Comparison of ENCODE assay signal across 8 mouse cellular contexts in genomic region chr15:78354958-78355357, GRCm38 (mm10). TPM values are rescaled to one million over a fixed set of nuclear protein-coding genes. Genes with fewer than 3 reads are reported as not detected.
DNase-seq lines count a peak whose midpoint lies in the region; ATAC-seq and TF ChIP-seq lines count a peak whose summit lies in the region.
"Had no signal": no experiment of that assay in that cellular context is flagged by ENCODE, and none has a peak within 500 bp of the region (broad histone marks: within the 10 kb centered on the region; RNA-seq: fewer than 3 reads in every experiment).

No protein-coding gene starts in this region.

- no peak overlapping the region for H3K4me3 ChIP-seq in kidney, embryonic 14.5 days (ENCODE audit: low read length)
- H3K4me3 ChIP-seq in E14TG2a.4 (replicated peaks; ENCODE audit: low read length): no peak overlapping the region

- no peak overlapping the region for H3K4me2 ChIP-seq in kidney, embryonic 14.5 days (replicated peaks; ENCODE audit: low read depth, low read length)

- 0% methylated on average over 1 of the region's 1 CpGs for WGBS in kidney, embryonic 14.5 days

- no peaks in the 10 kb centered on the region for H3K9me3 ChIP-seq in kidney, embryonic 14.5 days (ENCODE audit: control insufficient read depth, low read length)
- H3K9me3 ChIP-seq in E14TG2a.4 (ENCODE audit: low read length): no peaks in the 10 kb centered on the region

- ATAC-seq in kidney, embryonic 14.5 days (ENCODE audit: low FRiP score, low TSS enrichment): no peak

- DNase-seq in kidney, adult 18-20 months: peak; percentile 46
- peak; percentile 40 for DNase-seq in R1 (ENCODE audit: low read depth, low spot score)
- DNase-seq in embryo, embryonic 10.5 days (ENCODE audit: low spot score): peak; percentile 68
- DNase-seq in left cerebral cortex, postnatal 14 days (ENCODE audit: low spot score in 2 of 2): peak; percentile 60 to 73
- DNase-seq in right cerebral cortex, postnatal 25 days: peak; percentile 37

- no peak overlapping the region for H3K9ac ChIP-seq in kidney, embryonic 14.5 days (ENCODE audit: low read depth, low read length)

- no peaks in the 10 kb centered on the region for H3K27me3 ChIP-seq in kidney, embryonic 14.5 days (ENCODE audit: control insufficient read depth, insufficient read depth, low read length)
- no peaks in the 10 kb centered on the region for H3K27me3 ChIP-seq in E14TG2a.4 (ENCODE audit: insufficient read depth, low read length)

- H3K36me3 ChIP-seq in kidney, embryonic 14.5 days (ENCODE audit: control insufficient read depth, insufficient read depth, low read length): no peaks in the 10 kb centered on the region
- no peaks in the 10 kb centered on the region for H3K36me3 ChIP-seq in E14TG2a.4 (ENCODE audit: insufficient read depth, low read length)

- intact Hi-C loops in left cerebral cortex, postnatal 14 days (cut with DNase I): loop anchor here (2.0 to 10.0 kb wide), 2 partner anchors 68 to 180 kb away; partner anchors contain the start of gene C1qtnf6

- H3K27ac ChIP-seq in kidney, embryonic 14.5 days (ENCODE audit: low read depth, low read length): no peak overlapping the region

- TF ChIP-seq CTCF in E14TG2a.4 (conservative IDR thresholded peaks at IDR 0.05; ENCODE audit: low read length): peak; percentile 18; the same call in 1 of the 2 replicates

- no peaks in the 10 kb centered on the region for H3K4me1 ChIP-seq in kidney, embryonic 14.5 days (ENCODE audit: control insufficient read depth, insufficient read depth, low read length)
- H3K4me1 ChIP-seq in E14TG2a.4 (replicated peaks; ENCODE audit: low read depth, low read length): peaks cover 4% of the 10 kb centered on the region; the same call in 1 of the 2 replicates

RNA-seq across cellular contexts. Expression of gene Csf2rb, which starts 29.4 kb away (rescaled TPM):
- polyA plus RNA-seq in kidney, embryonic 14.5 days (2014; fragmentation: Nextera tagmentation; extraction: Ambion mirVana): 0.41 and 0.89 TPM in 2 replicates
- 1 to 10 TPM; 1.5 to 1.7 TPM for total RNA-seq in left cerebral cortex, postnatal 14 days (2021)

RNA-seq across cellular contexts. Expression of gene Tex33, which starts 40.8 kb away (rescaled TPM):
- polyA plus RNA-seq in kidney, embryonic 14.5 days (2014; fragmentation: Nextera tagmentation; extraction: Ambion mirVana): not detected in 2 replicates
- not detected for total RNA-seq in left cerebral cortex, postnatal 14 days (2021)
- polyA plus RNA-seq: limb, embryonic 14.5 days had no signal

RNA-seq across cellular contexts. Expression of gene Csf2rb2, which starts 49.4 kb away (rescaled TPM):
- polyA plus RNA-seq in kidney, embryonic 14.5 days (2014; fragmentation: Nextera tagmentation; extraction: Ambion mirVana): 0.14 and 0.28 TPM in 2 replicates
- total RNA-seq in left cerebral cortex, postnatal 14 days (2021): under 1 TPM; 0.64 to 0.72 TPM

RNA-seq across cellular contexts. Expression of gene Tst, which starts 50.7 kb away (rescaled TPM):
- polyA plus RNA-seq in kidney, embryonic 14.5 days (2014; fragmentation: Nextera tagmentation; extraction: Ambion mirVana): 32.4 and 32.8 TPM in 2 replicates
- total RNA-seq in left cerebral cortex, postnatal 14 days (2021): 10 to 100 TPM; 30.8 to 39.2 TPM

RNA-seq across cellular contexts. Expression of gene Mpst, which starts 51.3 kb away (rescaled TPM):
- 4.3 and 5.3 TPM in 2 replicates for polyA plus RNA-seq in kidney, embryonic 14.5 days (2014; fragmentation: Nextera tagmentation; extraction: Ambion mirVana)
- 10 to 100 TPM; 39.0 to 47.2 TPM for total RNA-seq in left cerebral cortex, postnatal 14 days (2021)
